ENCODE assay signal across 23 mouse cellular contexts in the genomic region with DNA sequence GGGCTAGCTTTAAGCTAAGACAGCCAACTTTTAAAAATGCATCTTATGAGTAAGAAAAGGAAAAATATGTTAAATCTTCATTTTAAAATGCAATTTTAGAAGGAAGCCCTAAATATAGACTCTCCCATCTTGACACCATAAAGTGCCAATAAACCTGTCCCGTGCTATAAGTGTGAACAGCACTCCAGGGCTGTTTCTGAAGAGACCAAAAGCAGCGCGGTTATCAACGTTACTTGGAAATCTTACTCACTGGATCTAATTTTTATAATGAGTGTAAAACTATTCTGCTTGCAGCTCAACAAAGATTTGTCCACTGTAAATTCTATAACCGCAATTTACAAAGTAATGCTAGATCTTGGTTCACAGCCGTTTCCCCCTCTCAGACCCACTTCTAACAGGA. TPM values are rescaled to one million over a fixed set of nuclear protein-coding genes. Genes with fewer than 3 reads are reported as not detected.
DNase-seq lines count a peak whose midpoint lies in the region; ATAC-seq lines count a peak whose summit lies in the region.
"Had no signal": no experiment of that assay in that cellular context is flagged by ENCODE, and none has a peak within 500 bp of the region (broad histone marks: within the 10 kb centered on the region; RNA-seq: fewer than 3 reads in every experiment).

No protein-coding gene starts in this region.

- H3K27ac ChIP-seq in forebrain, embryonic 15.5 days (replicated peaks), result peak overlapping the region; percentile 71
- H3K27ac ChIP-seq in forebrain, embryonic 12.5 days, result no peak overlapping the region
- no peak overlapping the region for H3K27ac ChIP-seq in midbrain, embryonic 11.5 days (ENCODE audit: low read depth, low read length)
- H3K27ac ChIP-seq in midbrain, embryonic 16.5 days (ENCODE audit: low read length), result no peak overlapping the region
- H3K27ac ChIP-seq: embryonic facial prominence, embryonic 12.5 days; embryonic facial prominence, embryonic 15.5 days; heart, embryonic 15.5 days; hindbrain, embryonic 10.5 days; intestine, embryonic 15.5 days had no signal

- H3K4me3 ChIP-seq in forebrain, embryonic 15.5 days, result no peak overlapping the region
- no peak overlapping the region for H3K4me3 ChIP-seq in forebrain, embryonic 12.5 days (replicated peaks)
- no peak overlapping the region for H3K4me3 ChIP-seq in midbrain, embryonic 11.5 days (ENCODE audit: low read depth, low read length)
- no peak overlapping the region for H3K4me3 ChIP-seq in midbrain, embryonic 16.5 days (ENCODE audit: low read depth, low read length)
- H3K4me3 ChIP-seq: embryonic facial prominence, embryonic 12.5 days; embryonic facial prominence, embryonic 15.5 days; heart, embryonic 12.5 days; heart, embryonic 15.5 days; hindbrain, embryonic 10.5 days; hindbrain, embryonic 13.5 days; intestine, embryonic 15.5 days had no signal

- H3K27me3 ChIP-seq in forebrain, embryonic 15.5 days, result no peaks in the 10 kb centered on the region
- no peaks in the 10 kb centered on the region for H3K27me3 ChIP-seq in forebrain, embryonic 12.5 days
- no peaks in the 10 kb centered on the region for H3K27me3 ChIP-seq in midbrain, embryonic 11.5 days (ENCODE audit: control insufficient read depth, insufficient read depth, low read length)
- H3K27me3 ChIP-seq in midbrain, embryonic 16.5 days (ENCODE audit: control insufficient read depth, insufficient read depth, low read depth, low read length), result no peaks in the 10 kb centered on the region
- H3K27me3 ChIP-seq: CH12.LX; embryonic facial prominence, embryonic 12.5 days; embryonic facial prominence, embryonic 15.5 days; heart, embryonic 12.5 days; heart, embryonic 15.5 days; hindbrain, embryonic 13.5 days; intestine, embryonic 15.5 days; Patski had no signal

- H3K9me3 ChIP-seq in forebrain, embryonic 15.5 days, result no peaks in the 10 kb centered on the region
- no peaks in the 10 kb centered on the region for H3K9me3 ChIP-seq in forebrain, embryonic 12.5 days
- no peaks in the 10 kb centered on the region for H3K9me3 ChIP-seq in midbrain, embryonic 11.5 days (ENCODE audit: control insufficient read depth, low read length)
- no peaks in the 10 kb centered on the region for H3K9me3 ChIP-seq in midbrain, embryonic 16.5 days (replicated peaks; ENCODE audit: control insufficient read depth, low read length, poor library complexity, severe bottlenecking)
- H3K9me3 ChIP-seq: embryonic facial prominence, embryonic 12.5 days; embryonic facial prominence, embryonic 15.5 days; G1E; heart, embryonic 12.5 days; heart, embryonic 15.5 days; hindbrain, embryonic 10.5 days; hindbrain, embryonic 13.5 days; intestine, embryonic 15.5 days had no signal

- DNase-seq in frontal cortex, postnatal 10 days (ENCODE audit: low spot score in 2 of 2), result no peak
- peak; percentile 41 for DNase-seq in midbrain, embryonic 11.5 days (ENCODE audit: low spot score, missing footprints)
- DNase-seq in telencephalon, adult 2 months (ENCODE audit: low read depth, low spot score), result peak; percentile 40
- DNase-seq: B cell, adult 2 months; gastrocnemius, postnatal 25 days; heart, adult 18-20 months; heart, postnatal 10 days; heart, postnatal 36 days had no signal

- WGBS in forebrain, embryonic 15.5 days, result 82% methylated on average over 6 of the region's 6 CpGs
- WGBS in forebrain, embryonic 12.5 days, result 91% methylated on average over 6 of the region's 6 CpGs
- WGBS in midbrain, embryonic 11.5 days, result 97% methylated on average over 6 of the region's 6 CpGs
- 92% methylated on average over 6 of the region's 6 CpGs for WGBS in midbrain, embryonic 16.5 days

- H3K4me2 ChIP-seq in forebrain, embryonic 15.5 days (replicated peaks), result no peak overlapping the region
- no peak overlapping the region for H3K4me2 ChIP-seq in forebrain, embryonic 12.5 days
- H3K4me2 ChIP-seq in midbrain, embryonic 11.5 days, result no peak overlapping the region
- H3K4me2 ChIP-seq in midbrain, embryonic 16.5 days (ENCODE audit: low read length), result no peak overlapping the region
- H3K4me2 ChIP-seq: embryonic facial prominence, embryonic 12.5 days; embryonic facial prominence, embryonic 15.5 days; heart, embryonic 12.5 days; heart, embryonic 15.5 days; hindbrain, embryonic 13.5 days; intestine, embryonic 15.5 days had no signal

- H3K36me3 ChIP-seq in forebrain, embryonic 15.5 days, result no peaks in the 10 kb centered on the region
- no peaks in the 10 kb centered on the region for H3K36me3 ChIP-seq in forebrain, embryonic 12.5 days (replicated peaks)
- H3K36me3 ChIP-seq in midbrain, embryonic 11.5 days (ENCODE audit: control insufficient read depth, insufficient read depth, low read length), result no peaks in the 10 kb centered on the region
- H3K36me3 ChIP-seq in midbrain, embryonic 16.5 days (ENCODE audit: control insufficient read depth, insufficient read depth, low read length), result 0 out of 2 replicates have a peak, but pooled peaks cover 2% of the 10 kb centered on the region
- H3K36me3 ChIP-seq: embryonic facial prominence, embryonic 12.5 days; G1E; heart, embryonic 12.5 days; heart, embryonic 15.5 days had no signal

- ATAC-seq in forebrain, embryonic 15.5 days (replicated peaks), result no peak
- ATAC-seq in forebrain, embryonic 12.5 days (ENCODE audit: low FRiP score), result no peak
- peak; percentile 28; the same call in 1 of the 2 replicates for ATAC-seq in frontal cortex, adult (ENCODE audit: low TSS enrichment)
- no peak for ATAC-seq in midbrain, embryonic 11.5 days (ENCODE audit: low FRiP score)
- ATAC-seq in midbrain, embryonic 16.5 days, result no peak
- ATAC-seq: intestine, embryonic 15.5 days had no signal

- peaks cover 30% of the 10 kb centered on the region for H3K4me1 ChIP-seq in forebrain, embryonic 15.5 days
- peaks cover 10% of the 10 kb centered on the region for H3K4me1 ChIP-seq in forebrain, embryonic 12.5 days
- no peaks in the 10 kb centered on the region for H3K4me1 ChIP-seq in midbrain, embryonic 11.5 days (ENCODE audit: control insufficient read depth, insufficient read depth, low read length)
- H3K4me1 ChIP-seq in midbrain, embryonic 16.5 days (ENCODE audit: control insufficient read depth, insufficient read depth, low read length), result peaks cover 15% of the 10 kb centered on the region
- H3K4me1 ChIP-seq: embryonic facial prominence, embryonic 12.5 days; heart, embryonic 12.5 days; heart, embryonic 15.5 days; intestine, embryonic 15.5 days had no signal

- no peak overlapping the region for H3K9ac ChIP-seq in forebrain, embryonic 15.5 days (replicated peaks)
- no peak overlapping the region for H3K9ac ChIP-seq in forebrain, embryonic 12.5 days
- no peak overlapping the region for H3K9ac ChIP-seq in midbrain, embryonic 11.5 days (ENCODE audit: low read length)
- H3K9ac ChIP-seq in midbrain, embryonic 16.5 days (ENCODE audit: low read depth, low read length), result no peak overlapping the region
- H3K9ac ChIP-seq: embryonic facial prominence, embryonic 12.5 days; embryonic facial prominence, embryonic 15.5 days; heart, embryonic 12.5 days; heart, embryonic 15.5 days; hindbrain, embryonic 13.5 days; intestine, embryonic 15.5 days had no signal

RNA-seq across cellular contexts. Expression of gene Scgn, which starts 57.6 kb away (rescaled TPM):
- polyA plus RNA-seq in forebrain, embryonic 15.5 days (2015; fragmentation: Nextera tagmentation; extraction: Ambion mirVana), result 1.6 and 3.9 TPM in 2 replicates
- 1.5 and 1.9 TPM in 2 replicates for polyA plus RNA-seq in forebrain, embryonic 12.5 days (2016; fragmentation: Nextera tagmentation; extraction: Ambion mirVana)
- polyA plus RNA-seq in midbrain, embryonic 11.5 days (2014; fragmentation: Nextera tagmentation; extraction: Ambion mirVana), result 0.56 TPM in 1 of 2 replicates, not detected in the other
- polyA plus RNA-seq in midbrain, embryonic 16.5 days (2015; fragmentation: Nextera tagmentation; extraction: Ambion mirVana), result 1.3 and 2.6 TPM in 2 replicates
- polyA plus RNA-seq: G1E; gonadal fat pad, adult 2 months; heart, embryonic 12.5 days; heart, embryonic 15.5 days; hindbrain, embryonic 10.5 days had no signal

Comparison
In these comparisons a context has a peak if more than half of its experiments do, and no peak if none do; other contexts are left out.
1. DNase-seq: peak in midbrain, embryonic 11.5 days (single experiment) and telencephalon, adult 2 months (single experiment); none in frontal cortex, postnatal 10 days (0 of 2).